Mouse (Mus musculus): ENCODE measurements at regions not wholly inside any gene's neighbourhood (a gene's known extent, or its start where the extent isn't known, plus 50 kb on each side); places are given as distances from the start of the nearest gene placed in this dataset.
"Not testable (repeated sequence)": the region's sequence is repeated elsewhere in the genome, so short reads cannot be mapped to it uniquely, and the experiment has no call there.

DNA sequence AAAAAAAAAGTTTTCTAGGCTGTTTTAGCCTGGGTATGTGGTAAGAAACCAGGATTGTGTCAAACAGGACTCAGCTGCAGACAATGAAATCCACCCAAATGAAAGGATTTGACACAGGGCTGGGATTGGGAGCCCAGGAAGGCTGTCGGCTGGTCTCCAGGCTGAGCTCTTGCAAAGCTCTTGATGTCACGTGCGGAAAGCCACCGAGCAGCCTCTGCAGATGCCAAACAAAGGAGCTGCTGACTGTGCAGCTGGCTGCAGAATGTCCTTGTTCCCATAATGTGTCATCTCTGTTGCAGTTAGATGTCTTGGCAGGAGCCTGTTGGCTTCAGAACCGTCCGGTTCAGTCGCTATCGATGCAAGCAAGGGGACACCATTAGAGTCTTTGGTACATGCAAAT, 56.1 kb downstream of the Bbs10 start:
- Histone ChIP-seq H3K27me3 (ENCODE audit: control insufficient read depth in 1 of 2, insufficient read depth in 2 of 2, low read length in 2 of 2) (no peaks in the 10 kb centered on the region), H3K36me3 (ENCODE audit: control insufficient read depth in 1 of 2, insufficient read depth in 2 of 2, low read length in 2 of 2) (no peaks in the 10 kb centered on the region; a peak in 2 of 4 replicates), H3K79me2 (ENCODE audit: control insufficient read depth, insufficient read depth, low read length, poor library complexity) (no peaks in the 10 kb centered on the region), H3K4me1 (ENCODE audit: control insufficient read depth in 1 of 2, insufficient read depth in 2 of 2, low read length in 2 of 2) (peaks cover 0 to 5% of the 10 kb centered on the region in 2 experiments; a peak in 2 of 4 replicates), H3K9me3 (replicated peaks; ENCODE audit: insufficient read depth, low read length) (no peaks in the 10 kb centered on the region), H3K4me3 (ENCODE audit: control insufficient read depth in 1 of 2, insufficient read depth in 1 of 2, low read depth in 2 of 2, low read length in 2 of 2) (no peak overlapping the region), H3K27ac (ENCODE audit: control insufficient read depth, low read depth, low read length) (no peak overlapping the region), H3K9ac (ENCODE audit: control insufficient read depth, low read depth, low read length, poor library complexity, severe bottlenecking) (no peak overlapping the region)
- TF ChIP-seq HCFC1 (IDR thresholded peaks at IDR 0.05; ENCODE audit: low read depth, low read length) (no peak), SMC3 (IDR thresholded peaks at IDR 0.05; ENCODE audit: low read depth, low read length) (no peak), RCOR1 (IDR thresholded peaks at IDR 0.05; ENCODE audit: low read depth, low read length) (no peak), POLR2AphosphoS5 (IDR thresholded peaks at IDR 0.05; ENCODE audit: borderline replicate concordance, low read depth, low read length) (no peak), MAX (IDR thresholded peaks at IDR 0.05; ENCODE audit: low read length) (no peak), NELFE (IDR thresholded peaks at IDR 0.05; ENCODE audit: low read depth, low read length) (no peak), MYB (IDR thresholded peaks at IDR 0.05; ENCODE audit: low read depth, low read length) (no peak), POLR2A (IDR thresholded peaks at IDR 0.05; ENCODE audit: control insufficient read depth in 1 of 2, insufficient read depth in 1 of 2, low read depth in 1 of 2, low read length in 2 of 2, poor library complexity in 1 of 2) (no peak), BHLHE40 (IDR thresholded peaks at IDR 0.05; ENCODE audit: borderline replicate concordance, low read depth, low read length) (no peak), MEF2A (IDR thresholded peaks at IDR 0.05; ENCODE audit: extremely low read depth, insufficient replicate concordance, low read depth, low read length, poor library complexity, severe bottlenecking) (no peak), USF2 (IDR thresholded peaks at IDR 0.05; ENCODE audit: borderline replicate concordance in 1 of 2, insufficient read depth in 1 of 2, low read depth in 1 of 2, low read length in 2 of 2) (no peak), JUND (IDR thresholded peaks at IDR 0.05; ENCODE audit: low read depth, low read length) (no peak), UBTF (IDR thresholded peaks at IDR 0.05; ENCODE audit: borderline replicate concordance, insufficient read depth, low read depth, low read length) (no peak), MAFK (IDR thresholded peaks at IDR 0.05; ENCODE audit: borderline replicate concordance, low read depth, low read length) (no peak)
- DNase-seq (ENCODE audit: low read depth, low spot score) = no peak

DNA sequence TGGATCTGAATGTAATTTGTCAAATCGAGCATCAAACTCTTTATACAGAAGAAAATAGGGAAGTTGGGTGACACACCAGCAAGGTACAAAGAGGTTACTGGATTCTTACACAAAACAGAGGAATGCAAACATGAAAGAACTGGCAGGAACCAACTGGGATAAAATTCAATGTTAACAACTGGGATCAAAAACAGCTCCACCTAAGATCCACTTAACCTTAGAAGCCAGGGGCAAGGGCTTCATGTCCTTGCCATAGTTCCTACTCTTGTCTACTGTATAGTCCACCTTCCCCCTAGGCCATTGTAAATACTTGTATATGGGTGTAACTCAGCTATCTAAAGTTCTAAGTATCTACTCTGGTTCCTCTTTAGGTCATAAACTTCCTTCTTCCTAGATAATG, 59.9 kb downstream of the Bbs10 start:
- H3K36me3 ChIP-seq (ENCODE audit: control insufficient read depth in 1 of 2, insufficient read depth in 2 of 2, low read length in 2 of 2); H3K9ac ChIP-seq (ENCODE audit: control insufficient read depth, low read depth, low read length, poor library complexity, severe bottlenecking); H3K27me3 ChIP-seq (ENCODE audit: control insufficient read depth in 1 of 2, insufficient read depth in 2 of 2, low read length in 2 of 2); H3K4me1 ChIP-seq (ENCODE audit: control insufficient read depth in 1 of 2, insufficient read depth in 2 of 2, low read length in 2 of 2); H3K27ac ChIP-seq (ENCODE audit: control insufficient read depth, low read depth, low read length); H3K4me3 ChIP-seq (ENCODE audit: control insufficient read depth in 1 of 2, insufficient read depth in 1 of 2, low read depth in 2 of 2, low read length in 2 of 2); H3K9me3 ChIP-seq (replicated peaks; ENCODE audit: insufficient read depth, low read length); H3K79me2 ChIP-seq (ENCODE audit: control insufficient read depth, insufficient read depth, low read length, poor library complexity): not testable (repeated sequence)
- peak; percentile 28 for DNase-seq (ENCODE audit: low read depth, low spot score)
